Mouse (Mus musculus) activated CD4-positive, CD25-positive, alpha-beta regulatory T cell, adult 9 weeks (primary cell): ENCODE measurements around the gene Fndc3a. TPM values are rescaled to one million over a fixed set of nuclear protein-coding genes. Genes with fewer than 3 reads are reported as not detected.

Experiments used
- polyA plus RNA-seq: library from polyadenylated mRNA; unstranded; fragments of 100-300 nt; shearing (Covaris generic); gene quantifications from one replicate; pipeline ENCODE4 v1.2.1, GENCODE M21; 2017

The Fndc3a gene
- polyA plus RNA-seq: 41.9 TPM

DNA sequence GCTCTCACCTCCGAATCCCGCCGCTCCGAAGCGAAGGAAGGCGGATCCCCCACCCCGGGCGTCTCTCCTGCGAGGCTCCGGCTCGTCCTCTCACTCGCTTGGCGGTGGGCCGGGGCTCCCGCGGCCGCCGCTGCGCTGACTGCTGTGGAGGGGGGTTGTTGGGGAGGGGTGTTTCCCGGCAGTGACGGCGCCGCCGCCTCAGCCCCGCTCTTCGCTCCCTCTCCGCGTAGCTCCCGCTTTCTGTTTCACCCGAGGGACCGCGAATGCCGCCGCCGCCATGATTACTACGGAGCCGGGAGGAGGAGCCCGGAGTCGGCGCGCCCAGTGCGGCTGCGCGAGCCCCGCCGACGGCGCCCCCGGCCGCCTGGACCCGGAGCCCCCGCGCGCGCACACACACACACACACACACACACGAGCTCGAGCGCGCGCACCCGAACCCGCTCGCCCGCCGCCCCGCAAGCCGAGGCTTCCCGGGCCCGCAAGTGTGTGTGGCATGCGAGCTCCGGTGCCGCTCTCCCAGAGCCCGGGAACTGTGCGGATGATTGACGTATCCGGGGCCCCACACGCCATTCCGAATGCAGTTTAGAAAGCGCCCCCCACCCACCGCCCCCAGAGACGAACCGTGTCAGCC lies at the start of gene Fndc3a:
TSS of gene Fndc3a (minus strand) at position 294 of the 631 bp plus-strand sequence.

DNA sequence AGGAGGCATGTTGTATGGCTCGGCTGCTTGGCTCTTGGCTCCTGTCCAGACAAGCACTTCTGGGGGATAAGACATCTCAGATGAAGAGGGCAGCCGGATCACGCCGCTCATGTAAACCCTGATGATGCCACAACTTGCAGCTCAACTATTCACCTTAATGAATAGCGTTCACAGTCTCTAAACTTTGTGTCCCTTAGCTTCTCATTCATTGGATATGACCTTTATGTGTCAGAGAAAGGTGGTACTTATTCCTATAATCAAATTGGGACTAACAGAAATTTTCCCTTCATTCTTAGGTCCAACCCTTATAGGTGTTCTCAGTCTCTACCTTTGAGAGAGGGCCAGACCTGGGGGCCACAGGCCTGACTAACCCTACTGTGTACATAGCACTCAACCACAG lies 218.1 kb downstream of the Fndc3a start, which contains the start of gene Gm9195:
TSS of gene Gm9195 (minus strand) at position 101 of the 400 bp plus-strand sequence.

Other genes starting within 250 kb of the Fndc3a start
- not detected for gene Gm9195, start 218.2 kb downstream of the Fndc3a start, polyA plus RNA-seq